Mouse (Mus musculus): ENCODE measurements around the gene Gstp2.

The Gstp2 gene

GRCm38 (mm10) chr19:4045966-4046865 lies at the start of gene Gstp2:
TSS of gene Gstp2 (minus strand) at chr19:4046023.
- DNase-seq (ENCODE audit: low spot score in 2 of 2), result peak; percentile 76 to 79

GRCm38 (mm10) chr19:4094774-4095303 lies 49.0 kb upstream of the Gstp2 start:
- no peak for DNase-seq (ENCODE audit: low spot score in 2 of 2)

- DNase-seq (ENCODE audit: low spot score in 2 of 2), result no peak
Measured at GRCm38 (mm10) chr19:4094348-4094747, 48.5 kb upstream of the Gstp2 start.

DNA sequence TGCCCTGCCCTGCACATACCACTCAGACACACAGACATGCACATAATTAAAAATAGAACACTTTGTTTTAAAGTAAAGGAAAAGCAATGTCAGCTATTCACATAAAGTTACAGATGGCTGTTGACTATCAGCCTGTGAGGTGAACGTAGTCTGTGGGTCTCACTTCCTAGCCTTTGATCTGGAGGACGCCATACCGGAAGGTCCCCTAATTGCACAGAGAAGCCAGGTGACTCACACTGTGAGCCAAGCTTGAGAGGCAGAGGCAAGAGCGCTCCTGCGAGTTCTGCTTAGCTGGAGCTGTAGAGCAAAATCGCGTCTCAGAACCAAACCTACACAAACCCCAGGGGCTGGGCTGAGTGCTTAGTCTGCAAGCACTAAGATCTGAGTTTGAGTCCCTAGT lies 47.9 kb upstream of the Gstp2 start:
- no peak for DNase-seq (ENCODE audit: low spot score in 2 of 2)

GRCm38 (mm10) chr19:4092750-4093149 lies 46.9 kb upstream of the Gstp2 start:
- DNase-seq (ENCODE audit: low spot score in 2 of 2), result no peak

DNA sequence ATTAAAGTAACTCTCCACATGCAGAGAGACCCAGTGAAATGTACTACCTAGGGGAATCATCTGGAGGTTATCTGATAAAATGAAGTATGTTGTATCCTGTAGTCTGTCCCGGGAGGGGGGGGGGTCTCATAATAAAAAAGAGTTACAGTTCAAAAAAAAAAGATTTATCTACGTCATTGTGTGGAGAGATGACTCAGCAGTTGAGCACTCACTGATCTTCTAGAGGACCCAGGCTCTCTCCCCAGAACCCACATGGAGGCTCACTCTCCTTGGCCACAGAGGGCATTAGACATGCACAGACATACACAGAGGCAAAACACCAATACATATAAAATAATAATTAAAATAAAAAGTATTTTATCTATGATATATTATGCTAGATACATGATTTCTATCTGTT lies 45.6 kb upstream of the Gstp2 start:
- no peak for DNase-seq (ENCODE audit: low spot score in 2 of 2)

DNA sequence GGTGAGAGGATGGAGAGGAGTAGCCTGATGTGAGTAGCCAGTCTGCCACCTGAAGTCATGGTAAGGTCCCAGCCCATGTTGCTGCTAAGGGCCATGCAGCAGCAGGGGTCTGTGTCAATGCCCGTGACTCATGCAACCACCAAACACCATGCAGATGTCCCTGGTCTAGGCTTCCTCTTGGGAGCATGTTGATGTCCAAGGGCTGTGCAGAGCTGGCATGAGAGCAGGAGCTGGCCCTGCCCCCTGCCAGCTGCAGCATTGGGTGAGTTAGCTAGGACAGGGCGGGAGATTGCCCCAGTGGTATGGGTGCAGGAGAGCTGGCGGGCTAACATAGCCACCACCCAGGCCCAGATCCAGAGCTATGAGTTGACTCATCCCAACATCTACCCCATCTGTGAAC lies 44.6 kb upstream of the Gstp2 start:
- no peak for DNase-seq (ENCODE audit: low spot score in 2 of 2)

- no peak for DNase-seq (ENCODE audit: low spot score in 2 of 2)
Measured at GRCm38 (mm10) chr19:4089128-4089527, 43.3 kb upstream of the Gstp2 start.

DNA sequence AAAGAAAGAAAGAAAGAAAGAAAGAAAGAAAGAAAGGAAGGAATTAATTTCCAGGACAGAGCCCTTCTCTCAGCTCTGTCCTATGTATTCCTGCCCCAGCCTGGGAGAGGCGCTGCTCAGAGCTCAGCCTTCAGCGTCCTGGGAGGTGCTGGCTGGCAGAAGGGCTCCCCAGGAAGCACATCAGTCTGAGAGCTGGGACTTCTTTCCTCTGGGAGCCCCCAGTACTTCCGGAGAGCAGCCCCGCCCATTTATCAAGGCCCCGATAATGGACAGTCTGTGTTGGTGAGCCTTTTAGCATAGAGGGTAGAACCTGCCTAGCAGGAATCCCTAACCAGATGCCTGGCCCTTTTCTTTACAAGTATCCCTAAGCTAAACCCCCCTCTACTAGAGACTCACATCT lies 42.3 kb upstream of the Gstp2 start:
- no peak for DNase-seq (ENCODE audit: low spot score in 2 of 2)

GRCm38 (mm10) chr19:4087090-4087489 lies 41.3 kb upstream of the Gstp2 start:
- DNase-seq (ENCODE audit: low spot score in 2 of 2), result no peak

- no peak for DNase-seq (ENCODE audit: low spot score in 2 of 2)
Measured at GRCm38 (mm10) chr19:4086156-4086555, 40.3 kb upstream of the Gstp2 start.

DNA sequence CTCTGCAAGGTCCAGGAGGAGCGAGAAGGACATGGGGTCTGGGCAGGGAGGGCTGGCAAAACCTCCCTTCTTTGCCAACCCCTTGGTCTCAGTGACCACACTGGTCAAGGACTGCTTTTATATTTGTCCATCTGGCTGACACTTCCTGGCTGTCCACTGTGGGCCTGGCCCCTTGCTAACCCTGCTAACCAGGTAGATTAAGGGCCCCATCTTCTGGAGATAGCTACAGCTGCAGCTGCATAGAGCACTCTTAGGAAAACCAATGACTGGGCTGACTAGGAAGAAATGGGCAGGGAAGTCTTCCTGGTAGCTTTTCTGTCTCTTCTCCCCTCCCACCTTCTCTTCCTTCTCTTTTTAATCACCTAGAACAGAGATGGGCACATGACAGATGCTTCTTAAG lies 39.2 kb upstream of the Gstp2 start:
- DNase-seq (ENCODE audit: low spot score in 2 of 2), result no peak

DNA sequence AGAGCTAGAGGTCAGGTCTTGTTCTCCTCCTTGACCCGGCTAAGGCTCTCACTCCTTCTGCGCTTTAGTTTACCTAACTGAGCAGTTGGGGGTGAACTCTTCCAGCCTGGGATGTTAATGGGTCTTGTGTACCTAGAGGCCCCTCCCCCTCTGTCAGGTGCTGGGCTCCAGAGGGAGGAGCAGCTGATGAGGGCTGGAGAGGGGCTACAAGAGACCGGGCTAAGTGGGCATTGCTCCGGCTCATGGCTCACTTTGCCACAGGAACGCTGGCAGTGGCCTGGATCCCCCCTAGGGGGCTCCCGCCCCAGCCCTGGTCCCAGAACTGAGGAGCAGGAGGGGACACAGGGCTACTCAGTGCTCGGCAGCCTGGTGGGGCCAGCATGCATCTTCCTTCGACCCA lies 38.0 kb upstream of the Gstp2 start:
- DNase-seq (ENCODE audit: low spot score in 2 of 2), result no peak

- no peak for DNase-seq (ENCODE audit: low spot score in 2 of 2)
Measured at GRCm38 (mm10) chr19:4083316-4083715, 37.5 kb upstream of the Gstp2 start.

- no peak for DNase-seq (ENCODE audit: low spot score in 2 of 2)
Measured at GRCm38 (mm10) chr19:4082219-4082965, 36.6 kb upstream of the Gstp2 start.

GRCm38 (mm10) chr19:4081394-4081793 lies 35.6 kb upstream of the Gstp2 start, which contains the start of gene Cabp2:
TSS of gene Cabp2 (plus strand) at chr19:4081578.
- no peak for DNase-seq (ENCODE audit: low spot score in 2 of 2)

DNA sequence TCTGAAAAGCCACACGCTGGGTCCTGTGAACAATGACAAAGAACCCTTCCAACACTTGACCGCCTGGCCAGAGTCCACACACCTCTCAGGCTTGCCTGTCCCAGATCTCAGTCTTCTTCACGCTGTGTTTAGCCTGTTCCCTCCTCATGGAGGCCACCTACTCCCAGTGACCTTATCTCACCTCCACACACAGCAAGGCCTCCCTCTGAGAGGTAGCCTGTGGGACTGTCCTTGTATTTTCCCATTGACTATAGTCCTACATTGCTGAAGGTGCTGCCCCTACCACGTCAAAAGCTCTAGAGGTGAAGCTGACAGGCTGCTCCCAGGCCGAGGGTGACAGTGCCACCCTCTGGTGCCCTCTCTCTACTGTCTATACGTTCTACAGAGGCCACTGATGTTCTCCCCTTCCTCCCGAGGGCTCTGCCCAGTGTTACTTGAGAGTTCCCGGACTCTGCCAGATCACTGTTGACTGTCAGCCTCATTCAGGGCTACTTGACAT lies 34.7 kb upstream of the Gstp2 start:
- no peak for DNase-seq (ENCODE audit: low spot score in 2 of 2)

DNA sequence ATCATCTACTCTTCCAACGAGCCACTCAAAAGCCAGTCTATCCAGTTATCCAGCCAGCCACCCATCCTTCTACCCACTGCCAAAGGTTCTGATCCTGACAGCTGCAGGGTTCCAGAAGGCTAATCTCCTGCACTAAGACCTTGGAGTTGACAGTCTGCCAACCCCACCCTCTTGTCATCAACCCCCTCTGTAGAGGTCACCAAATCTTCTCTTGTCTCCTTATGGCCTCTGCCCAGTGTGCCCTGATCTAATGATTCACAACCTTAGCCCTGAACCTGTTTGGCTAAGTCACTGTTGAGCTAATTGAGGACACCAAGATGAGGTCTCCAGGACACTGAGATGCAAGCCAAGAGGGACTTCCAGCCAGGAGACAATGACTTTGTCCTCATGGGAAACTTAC lies 33.8 kb upstream of the Gstp2 start:
- DNase-seq (ENCODE audit: low spot score in 2 of 2), result no peak

- DNase-seq (ENCODE audit: low spot score in 2 of 2), result no peak
Measured at GRCm38 (mm10) chr19:4075531-4075930, 29.7 kb upstream of the Gstp2 start.

- DNase-seq (ENCODE audit: low spot score in 2 of 2), result no peak
Measured at GRCm38 (mm10) chr19:4072706-4073424, 27.0 kb upstream of the Gstp2 start.

- DNase-seq (ENCODE audit: low spot score in 2 of 2), result no peak
Measured at GRCm38 (mm10) chr19:4071406-4071805, 25.6 kb upstream of the Gstp2 start.

DNA sequence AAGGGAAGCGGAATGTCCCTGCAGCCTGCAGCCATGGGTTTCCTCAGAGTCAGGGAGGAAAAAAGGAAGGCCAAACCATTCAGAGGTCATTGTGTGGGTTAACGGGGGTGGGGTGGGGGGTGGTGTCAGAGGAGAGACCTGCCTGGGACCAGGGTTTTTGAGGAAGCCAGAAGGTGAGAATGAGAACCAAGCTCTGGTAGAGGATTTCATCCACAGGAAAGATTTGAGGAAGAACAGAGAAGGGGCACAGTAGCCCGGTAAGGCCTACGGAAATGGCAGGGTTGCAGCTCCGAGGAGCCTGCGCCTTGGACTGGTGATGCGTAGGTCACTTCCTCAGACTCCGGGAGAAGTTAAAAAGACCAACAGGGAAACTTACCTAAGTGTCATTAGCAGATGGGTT lies 24.9 kb upstream of the Gstp2 start:
- DNase-seq (ENCODE audit: low spot score in 2 of 2), result no peak

Measured in right cerebral cortex, postnatal 36 days (tissue).